25 mouse cellular contexts compared by ENCODE assay signal in the genomic region with DNA sequence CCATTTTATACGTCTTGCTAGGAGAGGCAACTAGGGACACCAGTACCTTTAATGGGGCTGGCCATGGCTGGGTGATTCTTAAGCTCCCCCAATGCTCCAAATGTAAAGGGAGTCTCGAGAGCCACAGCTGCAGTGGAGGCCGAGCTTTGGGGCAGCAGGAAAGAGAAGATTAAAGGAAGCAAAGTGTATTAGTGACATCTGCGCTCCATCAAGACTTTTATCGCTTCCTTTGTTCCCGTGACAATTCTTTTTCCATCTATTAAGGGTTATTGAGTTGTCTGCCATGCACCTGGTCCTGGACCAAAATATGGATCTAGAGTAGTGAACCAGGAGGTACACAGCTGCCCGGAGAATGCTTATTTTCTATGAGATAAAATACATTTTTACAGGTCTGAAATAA.
A peak's percentile ranks its signal among the peaks of the same experiment; 100 is the strongest.
DNase-seq lines count a peak whose midpoint lies in the region; ATAC-seq and TF ChIP-seq lines count a peak whose summit lies in the region.
"Had no signal": no experiment of that assay in that cellular context is flagged by ENCODE, and none has a peak within 500 bp of the region (broad histone marks: within the 10 kb centered on the region; RNA-seq: fewer than 3 reads in every experiment).

No protein-coding gene starts in this region.

- DNase-seq in heart, adult 11 months = peak; percentile 74
- DNase-seq in heart, postnatal 36 days = no peak
- peak; percentile 58 for DNase-seq in kidney, postnatal 0 days (ENCODE audit: low spot score)
- DNase-seq in kidney, adult 8-10 months = no peak
- DNase-seq in brain, embryonic 14.5 days (ENCODE audit: low read depth) = peak; percentile 41
- peak; percentile 52 for DNase-seq in limb, embryonic 10.5 days (ENCODE audit: low spot score)
- DNase-seq in forebrain, embryonic 14.5 days (ENCODE audit: low spot score) = no peak
- DNase-seq in right cerebral cortex, postnatal 4 days = no peak
- DNase-seq: adrenal gland, postnatal 25 days; cerebellum, adult 18-20 months; cerebellum, postnatal 25 days; kidney, adult 18-20 months; layer of hippocampus, postnatal 36 days; lung, adult 18-20 months; lung, postnatal 14 days; right cerebral cortex, postnatal 14 days had no signal

- H3K4me2 ChIP-seq in kidney, postnatal 0 days (ENCODE audit: low read length) = no peak overlapping the region
- H3K4me2 ChIP-seq in forebrain, embryonic 14.5 days (ENCODE audit: low read length) = no peak overlapping the region
- H3K4me2 ChIP-seq: embryonic facial prominence, embryonic 13.5 days; hindbrain, embryonic 14.5 days; liver, embryonic 11.5 days; neural tube, embryonic 12.5 days had no signal

- H3K9me3 ChIP-seq in kidney, postnatal 0 days (replicated peaks; ENCODE audit: low read length) = no peaks in the 10 kb centered on the region
- no peaks in the 10 kb centered on the region for H3K9me3 ChIP-seq in limb, embryonic 10.5 days (replicated peaks)
- H3K9me3 ChIP-seq in forebrain, embryonic 14.5 days (replicated peaks; ENCODE audit: control insufficient read depth, low read length) = no peaks in the 10 kb centered on the region
- H3K9me3 ChIP-seq: embryonic facial prominence, embryonic 13.5 days; heart, embryonic 10.5 days; neural tube, embryonic 12.5 days had no signal

- no peak for TF ChIP-seq CTCF in kidney, postnatal 0 days (IDR thresholded peaks at IDR 0.05; ENCODE audit: low read depth)
- TF ChIP-seq CTCF in brain, embryonic 14.5 days (IDR thresholded peaks at IDR 0.05; ENCODE audit: borderline replicate concordance, extremely low read depth, insufficient read depth, insufficient read length) = no peak

- H3K4me1 ChIP-seq in kidney, postnatal 0 days (replicated peaks; ENCODE audit: insufficient read depth, low read length) = peaks cover 12% of the 10 kb centered on the region; the same call in 1 of the 2 replicates
- H3K4me1 ChIP-seq in limb, embryonic 10.5 days = peaks cover 65% of the 10 kb centered on the region
- H3K4me1 ChIP-seq in forebrain, embryonic 14.5 days (ENCODE audit: control insufficient read depth, insufficient read depth, low read length) = peaks cover 10% of the 10 kb centered on the region

- H3K9ac ChIP-seq in kidney, postnatal 0 days (ENCODE audit: low read depth, low read length) = no peak overlapping the region
- no peak overlapping the region for H3K9ac ChIP-seq in forebrain, embryonic 14.5 days (ENCODE audit: low read length)
- H3K9ac ChIP-seq: embryonic facial prominence, embryonic 13.5 days; hindbrain, embryonic 14.5 days; neural tube, embryonic 12.5 days had no signal

- no peaks in the 10 kb centered on the region for H3K36me3 ChIP-seq in kidney, postnatal 0 days (ENCODE audit: insufficient read depth, low read length)
- no peaks in the 10 kb centered on the region for H3K36me3 ChIP-seq in limb, embryonic 10.5 days
- no peaks in the 10 kb centered on the region for H3K36me3 ChIP-seq in forebrain, embryonic 14.5 days (ENCODE audit: control insufficient read depth, insufficient read depth, low read length)
- H3K36me3 ChIP-seq: embryonic facial prominence, embryonic 13.5 days; heart, embryonic 10.5 days; neural tube, embryonic 12.5 days had no signal

- no peak for ATAC-seq in kidney, postnatal 0 days (replicated peaks; ENCODE audit: low FRiP score, low read depth)
- ATAC-seq in forebrain, embryonic 14.5 days = no peak
- ATAC-seq: activated CD4-positive, CD25-positive, alpha-beta regulatory T cell, adult 4 months; CD4-positive, CD25-positive, alpha-beta regulatory T cell, adult 4 months; forebrain, embryonic 16.5 days had no signal

- H3K27ac ChIP-seq in kidney, postnatal 0 days = no peak overlapping the region
- H3K27ac ChIP-seq in limb, embryonic 10.5 days = peak overlapping the region; percentile 76
- H3K27ac ChIP-seq in forebrain, embryonic 14.5 days (ENCODE audit: low read depth, low read length) = no peak overlapping the region
- H3K27ac ChIP-seq: embryonic facial prominence, embryonic 13.5 days; heart, embryonic 10.5 days; hindbrain, embryonic 14.5 days; layer of hippocampus, adult 2 months; neural tube, embryonic 12.5 days had no signal

- no peaks in the 10 kb centered on the region for H3K27me3 ChIP-seq in kidney, postnatal 0 days (ENCODE audit: insufficient read depth, low read length)
- H3K27me3 ChIP-seq in limb, embryonic 10.5 days (ENCODE audit: low read depth, poor library complexity, severe bottlenecking) = no peaks in the 10 kb centered on the region
- no peaks in the 10 kb centered on the region for H3K27me3 ChIP-seq in forebrain, embryonic 14.5 days (replicated peaks; ENCODE audit: control insufficient read depth, insufficient read depth, low read length)
- H3K27me3 ChIP-seq: embryonic facial prominence, embryonic 13.5 days; neural tube, embryonic 12.5 days had no signal

- TF ChIP-seq POLR2A in brain, embryonic 14.5 days (IDR thresholded peaks at IDR 0.05; ENCODE audit: borderline replicate concordance, extremely low read depth, insufficient read depth, insufficient read length, poor library complexity, severe bottlenecking) = no peak

- WGBS in kidney, postnatal 0 days = 28% methylated on average over 7 of the region's 7 CpGs
- 15% methylated on average over 7 of the region's 7 CpGs for WGBS in limb, embryonic 10.5 days
- WGBS in forebrain, embryonic 14.5 days = 57% methylated on average over 7 of the region's 7 CpGs

- intact Hi-C loops in heart, postnatal 36 days (cut with DNase I) = no loop called here

- H3K4me3 ChIP-seq in kidney, postnatal 0 days (replicated peaks; ENCODE audit: low read depth, low read length) = no peak overlapping the region
- no peak overlapping the region for H3K4me3 ChIP-seq in limb, embryonic 10.5 days
- no peak overlapping the region for H3K4me3 ChIP-seq in forebrain, embryonic 14.5 days (ENCODE audit: low read depth, low read length)
- H3K4me3 ChIP-seq: embryonic facial prominence, embryonic 13.5 days; heart, embryonic 10.5 days; layer of hippocampus, adult 2 months; neural tube, embryonic 12.5 days had no signal

Comparison
In these comparisons a context has a peak if more than half of its experiments do, and no peak if none do; other contexts are left out.
1. DNase-seq: peak in heart, adult 11 months (single experiment), kidney, postnatal 0 days (single experiment), brain, embryonic 14.5 days (single experiment) and limb, embryonic 10.5 days (single experiment); none in heart, postnatal 36 days (0 of 2), kidney, adult 8-10 months (0 of 2), forebrain, embryonic 14.5 days (single experiment) and right cerebral cortex, postnatal 4 days (single experiment).